Mouse (Mus musculus): ENCODE results near the gene Slk.

- TF ChIP-seq POLR2A (IDR thresholded peaks at IDR 0.05; ENCODE audit: borderline replicate concordance, low read depth, low read length) (no peak), CTCF (IDR thresholded peaks at IDR 0.05; ENCODE audit: low read depth, low read length) (no peak)
Measured at GRCm38 (mm10) chr19:47585772-47586171, 6.3 kb downstream of the Slk start.
